Mouse (Mus musculus): Measurements from ENCODE around the gene Dnajb13. TPM values are rescaled to one million over a fixed set of nuclear protein-coding genes. Genes with fewer than 3 reads are reported as not detected.

The Dnajb13 gene
- total and polyA plus RNA-seq, 3 experiments, result 2.0 to 3.6 TPM; not detected in 1

GRCm38 (mm10) chr7:100501844-100502373 is 12.9 kb downstream of the Dnajb13 start:
- Histone ChIP-seq H3K9ac (ENCODE audit: control insufficient read depth, low read depth, low read length, poor library complexity, severe bottlenecking) (no peak overlapping the region), H3K4me3 (ENCODE audit: control insufficient read depth in 1 of 2, insufficient read depth in 1 of 2, low read depth in 2 of 2, low read length in 2 of 2) (no peak overlapping the region), H3K9me3 (replicated peaks; ENCODE audit: insufficient read depth, low read length) (no peaks in the 10 kb centered on the region), H3K79me2 (ENCODE audit: control insufficient read depth, insufficient read depth, low read length, poor library complexity) (no peaks in the 10 kb centered on the region), H3K36me3 (ENCODE audit: control insufficient read depth in 1 of 2, insufficient read depth in 2 of 2, low read length in 2 of 2) (no peaks in the 10 kb centered on the region; a peak in 2 of 4 replicates), H3K27me3 (ENCODE audit: control insufficient read depth in 1 of 2, insufficient read depth in 2 of 2, low read length in 2 of 2) (no peaks in the 10 kb centered on the region), H3K4me1 (ENCODE audit: control insufficient read depth in 1 of 2, insufficient read depth in 2 of 2, low read length in 2 of 2) (peaks cover 0 to 9% of the 10 kb centered on the region in 2 experiments; a peak in 1 of 4 replicates), H3K27ac (ENCODE audit: control insufficient read depth, low read depth, low read length) (no peak overlapping the region)
- TF ChIP-seq MYB (IDR thresholded peaks at IDR 0.05; ENCODE audit: low read depth, low read length), result no peak
- TF ChIP-seq POLR2AphosphoS2 (IDR thresholded peaks at IDR 0.05; ENCODE audit: low read length), result peak; percentile 30; the same call in 1 of the 2 replicates
- TF ChIP-seq SMC3 (IDR thresholded peaks at IDR 0.05; ENCODE audit: low read depth, low read length), result no peak
- peak; percentile 6; the same call in 1 of the 2 replicates for TF ChIP-seq CHD2 (IDR thresholded peaks at IDR 0.05; ENCODE audit: low read length)
- TF ChIP-seq POLR2A (IDR thresholded peaks at IDR 0.05; ENCODE audit: control insufficient read depth in 1 of 2, insufficient read depth in 1 of 2, low read depth in 1 of 2, low read length in 2 of 2, poor library complexity in 1 of 2), result no peak; a peak in 1 of 4 replicates
- TF ChIP-seq ETS1 (IDR thresholded peaks at IDR 0.05; ENCODE audit: low read depth, low read length), result no peak
- DNase-seq (ENCODE audit: low read depth, low spot score), result peak; percentile 52

GRCm38 (mm10) chr7:100501027-100501843 is 13.5 kb downstream of the Dnajb13 start:
- Histone ChIP-seq H3K36me3 (ENCODE audit: control insufficient read depth in 1 of 2, insufficient read depth in 2 of 2, low read length in 2 of 2) (peaks cover 0 to 5% of the 10 kb centered on the region in 2 experiments; a peak in 3 of 4 replicates), H3K4me3 (ENCODE audit: control insufficient read depth in 1 of 2, insufficient read depth in 1 of 2, low read depth in 2 of 2, low read length in 2 of 2) (no peak overlapping the region), H3K27me3 (ENCODE audit: control insufficient read depth in 1 of 2, insufficient read depth in 2 of 2, low read length in 2 of 2) (no peaks in the 10 kb centered on the region), H3K9me3 (replicated peaks; ENCODE audit: insufficient read depth, low read length) (no peaks in the 10 kb centered on the region), H3K79me2 (ENCODE audit: control insufficient read depth, insufficient read depth, low read length, poor library complexity) (peaks cover 5% of the 10 kb centered on the region), H3K4me1 (ENCODE audit: control insufficient read depth in 1 of 2, insufficient read depth in 2 of 2, low read length in 2 of 2) (peaks cover 0 to 14% of the 10 kb centered on the region in 2 experiments; a peak in 2 of 4 replicates), H3K27ac (ENCODE audit: control insufficient read depth, low read depth, low read length) (peak overlapping the region; percentile 13; the same call in 1 of the 2 replicates), H3K9ac (ENCODE audit: control insufficient read depth, low read depth, low read length, poor library complexity, severe bottlenecking) (no peak overlapping the region; the same call in 1 of the 2 replicates)
- peak; percentile 50 for DNase-seq (ENCODE audit: low read depth, low spot score)
- TF ChIP-seq CHD1 (IDR thresholded peaks at IDR 0.05; ENCODE audit: low read depth, low read length), result no peak
- peak; percentile 10; the same call in 1 of the 2 replicates for TF ChIP-seq BHLHE40 (IDR thresholded peaks at IDR 0.05; ENCODE audit: borderline replicate concordance, low read depth, low read length)
- no peak for TF ChIP-seq MAX (IDR thresholded peaks at IDR 0.05; ENCODE audit: low read length)
- TF ChIP-seq TBP (IDR thresholded peaks at IDR 0.05; ENCODE audit: low read depth, low read length), result no peak
- peak; percentile 94 for TF ChIP-seq POLR2AphosphoS2 (IDR thresholded peaks at IDR 0.05; ENCODE audit: low read length)
- TF ChIP-seq MAFK (IDR thresholded peaks at IDR 0.05; ENCODE audit: borderline replicate concordance, low read depth, low read length), result no peak
- TF ChIP-seq MAZ (IDR thresholded peaks at IDR 0.05; ENCODE audit: low read depth, low read length), result no peak
- no peak for TF ChIP-seq MEF2A (IDR thresholded peaks at IDR 0.05; ENCODE audit: extremely low read depth, insufficient replicate concordance, low read depth, low read length, poor library complexity, severe bottlenecking)
- TF ChIP-seq MYC (IDR thresholded peaks at IDR 0.05; ENCODE audit: low read depth, low read length), result no peak
- TF ChIP-seq CTCF (IDR thresholded peaks at IDR 0.05 in 2 of 3, conservative IDR thresholded peaks at IDR 0.05 in 1 of 3; ENCODE audit: control insufficient read depth in 1 of 3, insufficient read depth in 1 of 3, low read depth in 2 of 3, low read length in 3 of 3, poor library complexity in 1 of 3, severe bottlenecking in 1 of 3), result no peak
- TF ChIP-seq USF1 (IDR thresholded peaks at IDR 0.05; ENCODE audit: low read depth, low read length), result no peak
- no peak for TF ChIP-seq E2F4 (IDR thresholded peaks at IDR 0.05; ENCODE audit: borderline replicate concordance, low read depth, low read length)
- no peak for TF ChIP-seq TAL1 (IDR thresholded peaks at IDR 0.05; ENCODE audit: low read length)
- no peak for TF ChIP-seq USF2 (IDR thresholded peaks at IDR 0.05; ENCODE audit: borderline replicate concordance in 1 of 2, insufficient read depth in 1 of 2, low read depth in 1 of 2, low read length in 2 of 2)
- TF ChIP-seq POLR2A (IDR thresholded peaks at IDR 0.05; ENCODE audit: control insufficient read depth in 1 of 2, insufficient read depth in 1 of 2, low read depth in 1 of 2, low read length in 2 of 2, poor library complexity in 1 of 2), result peak; percentile 35 to 48
- no peak for TF ChIP-seq ZNF384 (IDR thresholded peaks at IDR 0.05; ENCODE audit: low read depth, low read length)
- peak; percentile 22; the same call in 1 of the 2 replicates for TF ChIP-seq SMC3 (IDR thresholded peaks at IDR 0.05; ENCODE audit: low read depth, low read length)
- TF ChIP-seq UBTF (IDR thresholded peaks at IDR 0.05; ENCODE audit: borderline replicate concordance, insufficient read depth, low read depth, low read length), result no peak
- TF ChIP-seq HCFC1 (IDR thresholded peaks at IDR 0.05; ENCODE audit: low read depth, low read length), result no peak
- TF ChIP-seq KAT2A (conservative IDR thresholded peaks at IDR 0.05; ENCODE audit: low read depth, low read length), result no peak
- TF ChIP-seq ZC3H11A (IDR thresholded peaks at IDR 0.05; ENCODE audit: low read depth, low read length), result no peak
- TF ChIP-seq ZKSCAN1 (IDR thresholded peaks at IDR 0.05; ENCODE audit: low read depth, low read length), result 0 out of 2 replicates have a peak, but pooled peaks have one; percentile 42
- TF ChIP-seq POLR2AphosphoS5 (IDR thresholded peaks at IDR 0.05; ENCODE audit: borderline replicate concordance, low read depth, low read length), result peak; percentile 31; the same call in 1 of the 2 replicates
- TF ChIP-seq MYB (IDR thresholded peaks at IDR 0.05; ENCODE audit: low read depth, low read length), result 0 out of 2 replicates have a peak, but pooled peaks have one; percentile 33
- TF ChIP-seq GABPA (IDR thresholded peaks at IDR 0.05; ENCODE audit: low read depth, low read length), result no peak

Measured in MEL (cell line).